Mouse (Mus musculus): ENCODE data around the gene Prl3d2. TPM values are rescaled to one million over a fixed set of nuclear protein-coding genes. Genes with fewer than 3 reads are reported as not detected.
"Not testable (repeated sequence)": the region's sequence is repeated elsewhere in the genome, so short reads cannot be mapped to it uniquely, and the experiment has no call there.

Gene Prl3d2
- not detected in 2 replicates for polyA plus RNA-seq (2015; fragmentation: Nextera tagmentation; extraction: Ambion mirVana)

DNA sequence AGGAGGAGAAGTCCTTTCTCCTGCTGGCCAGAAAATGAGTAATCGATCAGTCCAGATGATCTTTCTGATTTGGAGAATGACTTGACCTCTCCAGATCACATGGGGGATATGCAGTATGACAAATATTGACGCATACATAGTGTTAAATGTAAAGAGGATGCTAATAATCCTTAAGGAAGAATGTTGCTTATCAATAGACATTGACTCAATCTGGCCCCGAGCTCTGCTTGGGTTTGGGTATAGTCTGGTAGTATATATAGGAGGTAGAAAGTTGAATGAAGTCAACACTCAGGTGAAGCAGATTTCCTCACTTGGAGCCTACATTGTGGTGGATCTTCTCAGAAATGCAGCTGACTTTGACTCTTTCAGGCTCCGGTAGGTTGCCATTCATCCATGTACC, at the start of gene Prl3d2:
Prl3d2 (plus strand) TSS at position 301 of the 400 bp plus-strand sequence.
- H3K4me2 ChIP-seq; H3K36me3 ChIP-seq; H3K27ac ChIP-seq; H3K4me3 ChIP-seq; H3K9ac ChIP-seq; H3K4me1 ChIP-seq; ATAC-seq (ENCODE audit: borderline replicate concordance, extremely low read depth, low FRiP score, low TSS enrichment); H3K9me3 ChIP-seq; H3K27me3 ChIP-seq: not testable (repeated sequence)
- WGBS: 75% methylated on average over 4 of the region's 4 CpGs

- H3K4me3 ChIP-seq; ATAC-seq (ENCODE audit: borderline replicate concordance, extremely low read depth, low FRiP score, low TSS enrichment); H3K9me3 ChIP-seq; H3K4me1 ChIP-seq; H3K9ac ChIP-seq; H3K27me3 ChIP-seq; H3K4me2 ChIP-seq; H3K36me3 ChIP-seq; H3K27ac ChIP-seq: not testable (repeated sequence)
- 88% methylated on average over 5 of the region's 5 CpGs for WGBS
Measured at GRCm38 (mm10) chr13:27093890-27094289, 27.6 kb upstream of the Prl3d2 start, which contains the start of gene Prl3d1. Gene Prl3d1, plus strand, starts transcription at chr13:27094190.

GRCm38 (mm10) chr13:27148264-27148663, 26.8 kb downstream of the Prl3d2 start:
- no peaks in the 10 kb centered on the region for H3K27me3 ChIP-seq
- H3K4me1 ChIP-seq: no peaks in the 10 kb centered on the region
- H3K27ac ChIP-seq: no peak overlapping the region
- H3K36me3 ChIP-seq: no peaks in the 10 kb centered on the region
- WGBS: 60% methylated on average over 1 of the region's 1 CpGs
- no peak overlapping the region for H3K4me3 ChIP-seq
- no peak for ATAC-seq (ENCODE audit: borderline replicate concordance, extremely low read depth, low FRiP score, low TSS enrichment)
- no peak overlapping the region for H3K4me2 ChIP-seq
- H3K9ac ChIP-seq: no peak overlapping the region
- H3K9me3 ChIP-seq: no peaks in the 10 kb centered on the region

- H3K9me3 ChIP-seq; H3K36me3 ChIP-seq; H3K9ac ChIP-seq; H3K27me3 ChIP-seq; ATAC-seq (ENCODE audit: borderline replicate concordance, extremely low read depth, low FRiP score, low TSS enrichment); H3K4me2 ChIP-seq; H3K27ac ChIP-seq; H3K4me3 ChIP-seq; H3K4me1 ChIP-seq: not testable (repeated sequence)
- WGBS: 97% methylated on average over 3 of the region's 3 CpGs
Measured at GRCm38 (mm10) chr13:27156490-27156889, 35.0 kb downstream of the Prl3d2 start, which contains the start of gene Prl3d3. Gene Prl3d3, plus strand, starts transcription at chr13:27156790.

Other genes with a start within 250 kb of the Prl3d2 start
- gene Prl, start 64.1 kb upstream of the Prl3d2 start, polyA plus RNA-seq (2015; fragmentation: Nextera tagmentation; extraction: Ambion mirVana): not detected in 2 replicates
- gene Prl3d1, start 27.5 kb upstream of the Prl3d2 start, polyA plus RNA-seq (2015; fragmentation: Nextera tagmentation; extraction: Ambion mirVana): not detected in 2 replicates
- gene Prl3d3, start 35.1 kb downstream of the Prl3d2 start, polyA plus RNA-seq (2015; fragmentation: Nextera tagmentation; extraction: Ambion mirVana): not detected in 2 replicates
- not detected in 2 replicates for gene Prl3c1, start 75.0 kb downstream of the Prl3d2 start, polyA plus RNA-seq (2015; fragmentation: Nextera tagmentation; extraction: Ambion mirVana)
- gene Prl3b1, start 120.1 kb downstream of the Prl3d2 start, polyA plus RNA-seq (2015; fragmentation: Nextera tagmentation; extraction: Ambion mirVana): not detected in 2 replicates
- gene Prl3a1, start 137.7 kb downstream of the Prl3d2 start, polyA plus RNA-seq (2015; fragmentation: Nextera tagmentation; extraction: Ambion mirVana): not detected in 2 replicates
- gene Prl6a1, start 190.9 kb downstream of the Prl3d2 start, polyA plus RNA-seq (2015; fragmentation: Nextera tagmentation; extraction: Ambion mirVana): not detected in 2 replicates
- gene Prl8a2, start 224.0 kb downstream of the Prl3d2 start, polyA plus RNA-seq (2015; fragmentation: Nextera tagmentation; extraction: Ambion mirVana): not detected in 2 replicates

All from lung, embryonic 15.5 days (tissue).